Mouse (Mus musculus) heart, embryonic 14.5 days (tissue): Measurements from ENCODE around the gene Zmynd10. TPM values are rescaled to one million over a fixed set of nuclear protein-coding genes. Genes with fewer than 3 reads are reported as not detected.

ENCODE experiments used
- ATAC-seq: fragments of 200-750 bp; cut with Nextera tagmentation; 2 replicates; pipeline ENCODE4 v1.8.0; 2017; ENCODE audit warnings: low read depth, moderate TSS enrichment; ENCODE audit not compliant: insufficient number of reproducible peaks, insufficient read depth, low FRiP score
- H3K27ac ChIP-seq, 2 experiments: fragments of 200-500 bp in 1 of 2; fragments of 300-500 bp in 1 of 2; sonication (generic) in 1 of 2; replicated peaks in 1 of 2; 2 replicates each; pipeline ENCODE4 v1.5.1; 2012 to 2014; ENCODE audit warnings: low read depth in 2 of 2, low read length in 2 of 2, control low read depth in 1 of 2, mild to moderate bottlenecking in 1 of 2, mixed read lengths in 1 of 2; ENCODE audit not compliant: control insufficient read depth in 1 of 2, insufficient read depth in 1 of 2
- H3K27me3 ChIP-seq: fragments of 300-500 bp; sonication (generic); 2 replicates; pipeline ENCODE4 v1.6.1; 2014; ENCODE audit warnings: mild to moderate bottlenecking, low read length, control low read depth; ENCODE audit not compliant: control insufficient read depth, insufficient read depth
- H3K36me3 ChIP-seq: fragments of 300-500 bp; sonication (generic); 2 replicates; pipeline ENCODE4 v1.6.1; 2014; ENCODE audit warnings: mild to moderate bottlenecking, control low read depth, low read length, mixed read lengths; ENCODE audit not compliant: control insufficient read depth, insufficient read depth
- H3K4me1 ChIP-seq, 2 experiments: fragments of 200-500 bp in 1 of 2; fragments of 300-500 bp in 1 of 2; sonication (generic) in 1 of 2; 2 replicates each; pipeline ENCODE4 v1.6.1; 2012 to 2014; ENCODE audit warnings: low read length in 2 of 2, control low read depth in 1 of 2, mixed read lengths in 1 of 2; ENCODE audit not compliant: control insufficient read depth in 2 of 2, insufficient read depth in 2 of 2
- H3K4me2 ChIP-seq: fragments of 300-500 bp; sonication (generic); 2 replicates; pipeline ENCODE4 v1.6.1; 2014; ENCODE audit warnings: mild to moderate bottlenecking, low read length
- H3K4me3 ChIP-seq, 2 experiments: fragments of 200-500 bp in 1 of 2; fragments of 300-500 bp in 1 of 2; sonication (generic) in 1 of 2; 2 replicates each; pipeline ENCODE4 v1.5.1; 2012 to 2014; ENCODE audit warnings: low read length in 2 of 2, mild to moderate bottlenecking in 2 of 2, control low read depth in 1 of 2, low read depth in 1 of 2, moderate library complexity in 1 of 2; ENCODE audit not compliant: control insufficient read depth in 1 of 2, insufficient read depth in 1 of 2
- H3K9ac ChIP-seq: fragments of 300-500 bp; sonication (generic); 2 replicates; pipeline ENCODE4 v1.6.1; 2014; ENCODE audit warnings: mild to moderate bottlenecking, low read length
- H3K9me3 ChIP-seq: fragments of 300-500 bp; sonication (generic); 2 replicates; pipeline ENCODE4 v1.6.1; 2016; ENCODE audit warnings: low read length, control low read depth; ENCODE audit not compliant: control insufficient read depth
- WGBS: fragments of 180-500 bp; shearing (Covaris S2); extraction: QIAGEN DNeasy Blood & Tissue Kit; methylation state at CpG from one replicate; pipeline ENCODE4 v1.1.7; 2014; 5-methylcytosine and 5-hydroxymethylcytosine counted together
- polyA plus RNA-seq: library from polyadenylated mRNA; unstranded; fragments of >200 nt; fragmentation: Nextera tagmentation; extraction: Ambion mirVana; gene quantifications from 2 replicates; pipeline ENCODE4 v1.2.1, GENCODE M21; 2014

Zmynd10 gene
- polyA plus RNA-seq, 1 experiment from 2014 or later = not detected

- H3K27ac ChIP-seq = no peak overlapping the region
- H3K9ac ChIP-seq = no peak overlapping the region
- peaks cover 8% of the 10 kb centered on the region for H3K27me3 ChIP-seq
- no peaks in the 10 kb centered on the region for H3K9me3 ChIP-seq
- H3K36me3 ChIP-seq = peaks cover 24% of the 10 kb centered on the region
- 10% methylated on average over 3 of the region's 3 CpGs for WGBS
- H3K4me3 ChIP-seq = no peak overlapping the region
- peaks cover 18 to 30% of the 10 kb centered on the region in 2 experiments for H3K4me1 ChIP-seq
- H3K4me2 ChIP-seq = no peak overlapping the region
- ATAC-seq = no peak
Observed at GRCm38 (mm10) chr9:107545602-107546001, 1.5 kb upstream of the Zmynd10 start.

GRCm38 (mm10) chr9:107547957-107548356 lies 859 bp downstream of the Zmynd10 start:
- Histone ChIP-seq H3K27ac (no peak overlapping the region), H3K4me1 (peaks cover 17 to 38% of the 10 kb centered on the region in 2 experiments), H3K4me2 (no peak overlapping the region), H3K4me3 (no peak overlapping the region), H3K36me3 (peaks cover 24% of the 10 kb centered on the region), H3K9me3 (no peaks in the 10 kb centered on the region), H3K27me3 (peaks cover 12% of the 10 kb centered on the region), H3K9ac (0 out of 2 replicates have a peak overlapping the region, but pooled peaks have one; percentile 3)
- no peak for ATAC-seq
- 71% methylated on average over 5 of the region's 5 CpGs for WGBS

GRCm38 (mm10) chr9:107548820-107549219 lies 1.7 kb downstream of the Zmynd10 start:
- Histone ChIP-seq H3K27me3 (peaks cover 12% of the 10 kb centered on the region), H3K36me3 (peaks cover 19% of the 10 kb centered on the region), H3K4me3 (no peak overlapping the region), H3K4me1 (peaks cover 24 to 39% of the 10 kb centered on the region in 2 experiments), H3K27ac (no peak overlapping the region), H3K9me3 (no peaks in the 10 kb centered on the region), H3K4me2 (no peak overlapping the region), H3K9ac (no peak overlapping the region)
- 83% methylated on average over 10 of the region's 10 CpGs for WGBS
- ATAC-seq = no peak

- no peaks in the 10 kb centered on the region for H3K9me3 ChIP-seq
- H3K36me3 ChIP-seq = peaks cover 12% of the 10 kb centered on the region
- WGBS = 78% methylated on average over 20 of the region's 20 CpGs
- ATAC-seq = no peak
- no peak overlapping the region for H3K9ac ChIP-seq
- peaks cover 12% of the 10 kb centered on the region for H3K27me3 ChIP-seq
- peaks cover 24 to 40% of the 10 kb centered on the region in 2 experiments for H3K4me1 ChIP-seq
- H3K4me2 ChIP-seq = no peak overlapping the region
- H3K27ac ChIP-seq = no peak overlapping the region
- H3K4me3 ChIP-seq = no peak overlapping the region
Observed at GRCm38 (mm10) chr9:107549297-107550074, 2.4 kb downstream of the Zmynd10 start.

GRCm38 (mm10) chr9:107550491-107551116 lies 3.5 kb downstream of the Zmynd10 start:
- Histone ChIP-seq H3K9ac (peak overlapping the region; percentile 79), H3K4me2 (peak overlapping the region; percentile 88), H3K27ac (0 out of 4 replicates have a peak overlapping the region, but pooled peaks of 1 of the 2 experiments have one; percentile 9), H3K9me3 (no peaks in the 10 kb centered on the region), H3K27me3 (peaks cover 12% of the 10 kb centered on the region), H3K4me3 (peak overlapping the region; percentile 46 to 50; a peak in 3 of 4 replicates), H3K4me1 (peaks cover 24 to 41% of the 10 kb centered on the region in 2 experiments), H3K36me3 (peaks cover 1% of the 10 kb centered on the region; the same call in 1 of the 2 replicates)
- no peak for ATAC-seq
- WGBS = 43% methylated on average over 23 of the region's 23 CpGs

GRCm38 (mm10) chr9:107551117-107551889 lies 4.2 kb downstream of the Zmynd10 start, which contains the start of gene Rassf1:
TSS of gene Rassf1 (plus strand) at chr9:107551555.
- H3K4me1 ChIP-seq = peaks cover 25 to 48% of the 10 kb centered on the region in 2 experiments
- peak within 1 kb of the TSS; percentile 79 for H3K9ac ChIP-seq
- peaks cover 12% of the 10 kb centered on the region for H3K27me3 ChIP-seq
- H3K4me2 ChIP-seq = peak within 1 kb of the TSS; percentile 88
- peak; percentile 10; the same call in 1 of the 2 replicates for ATAC-seq
- H3K36me3 ChIP-seq = 0 out of 2 replicates have a peak, but pooled peaks cover under 1% of the 10 kb centered on the region
- peak within 1 kb of the TSS; percentile 9 to 57; a peak in 3 of 4 replicates for H3K27ac ChIP-seq
- peak within 1 kb of the TSS; percentile 46 to 50 for H3K4me3 ChIP-seq
- H3K9me3 ChIP-seq = no peaks in the 10 kb centered on the region
- WGBS = 1% methylated on average over 63 of the region's 63 CpGs

GRCm38 (mm10) chr9:107551890-107552355 lies 4.8 kb downstream of the Zmynd10 start:
- H3K4me3 ChIP-seq = peak overlapping the region; percentile 46 to 50
- peak overlapping the region; percentile 79 for H3K9ac ChIP-seq
- peaks cover 27 to 48% of the 10 kb centered on the region in 2 experiments for H3K4me1 ChIP-seq
- H3K9me3 ChIP-seq = no peaks in the 10 kb centered on the region
- peak overlapping the region; percentile 88 for H3K4me2 ChIP-seq
- 16% methylated on average over 8 of the region's 8 CpGs for WGBS
- H3K27ac ChIP-seq = peak overlapping the region; percentile 6 to 57; a peak in 2 of 4 replicates
- no peak for ATAC-seq
- H3K27me3 ChIP-seq = peaks cover 12% of the 10 kb centered on the region
- peaks cover 6% of the 10 kb centered on the region; the same call in 1 of the 2 replicates for H3K36me3 ChIP-seq
